Mouse (Mus musculus) heart, adult 2 months (tissue): Measurements from ENCODE around the gene Nlgn2. TPM values are rescaled to one million over a fixed set of nuclear protein-coding genes. Genes with fewer than 3 reads are reported as not detected.

Experiments used
- DNase-seq, 2 experiments: peaks; one replicate each; pipeline ENCODE4 v3.0.0; 2021
- H3K27ac ChIP-seq: fragments of 200-600 bp; 2 replicates; pipeline ENCODE4 v1.8.1; 2022
- H3K27me3 ChIP-seq: fragments of 200-500 bp; 2 replicates; pipeline ENCODE4 v1.6.1; 2012; ENCODE audit warnings: mild to moderate bottlenecking, low read length, inconsistent platforms, mixed read lengths; ENCODE audit not compliant: control insufficient read depth, insufficient read depth
- H3K36me3 ChIP-seq: fragments of 200-500 bp; 2 replicates; pipeline ENCODE4 v1.6.1; 2012; ENCODE audit warnings: low read length, inconsistent platforms; ENCODE audit not compliant: control insufficient read depth, insufficient read depth
- H3K4me1 ChIP-seq: fragments of 200-500 bp; 2 replicates; pipeline ENCODE4 v1.6.1; 2011; ENCODE audit warnings: low read length; ENCODE audit not compliant: control insufficient read depth, insufficient read depth
- H3K4me3 ChIP-seq: fragments of 200-600 bp; 2 replicates; pipeline ENCODE4 v1.8.1; 2022
- H3K79me2 ChIP-seq: fragments of 200-500 bp; replicated peaks from 2 replicates; pipeline ENCODE4 v1.6.1; 2012; ENCODE audit warnings: mild to moderate bottlenecking, inconsistent platforms, low read length, moderate library complexity, mixed read lengths; ENCODE audit not compliant: control insufficient read depth, insufficient read depth
- H3K9ac ChIP-seq: fragments of 200-500 bp; 2 replicates; pipeline ENCODE4 v1.6.1; 2012; ENCODE audit warnings: low read depth, mild to moderate bottlenecking, control low read depth, inconsistent platforms, low read length, mixed read lengths
- CTCF ChIP-seq: fragments of 200-600 bp; IDR thresholded peaks from 2 replicates; pipeline ENCODE4 v1.8.1; 2022; ENCODE audit warnings: antibody characterized with exemption, mild to moderate bottlenecking, moderate library complexity
- EP300 ChIP-seq: fragments of 200-500 bp; IDR thresholded peaks from 2 replicates; pipeline ENCODE4 v1.6.1; 2011; ENCODE audit warnings: low read depth, low read length, control low read depth; ENCODE audit not compliant: insufficient read depth
- POLR2A ChIP-seq: fragments of 200-500 bp; IDR thresholded peaks from 2 replicates; pipeline ENCODE4 v1.6.1; 2011; ENCODE audit warnings: mild to moderate bottlenecking, low read depth, low read length, control low read depth; ENCODE audit not compliant: insufficient read depth
- WGBS: fragments of 180-500 bp; shearing (Covaris S2); methylation state at CpG from one replicate; pipeline ENCODE4 v1.1.7; 2018; 5-methylcytosine and 5-hydroxymethylcytosine counted together
- intact Hi-C: fragments of 180-260 bp; cut with DNase I; formaldehyde crosslinking; loops from one replicate; pipeline ENCODE4 v1.15.1; 2025
- polyA plus RNA-seq: library from polyadenylated mRNA; depleted of rRNA; stranded (reverse); fragments of >200 nt; gene quantifications from 2 replicates; pipeline ENCODE4 v1.2.3, GENCODE M21; 2012
- total RNA-seq, 2 experiments: library from RNA; stranded (reverse); gene quantifications; 2 replicates each; pipeline ENCODE4 v1.2.3; 2021

The Nlgn2 gene
- total and polyA plus RNA-seq, 3 experiments = 3.4 to 6.7 (median 5.0) TPM

- peak; percentile 31 to 40 for DNase-seq
- H3K27me3 ChIP-seq = no peaks in the 10 kb centered on the region
- no peak overlapping the region for H3K9ac ChIP-seq
- peaks cover 4% of the 10 kb centered on the region; the same call in 1 of the 2 replicates for H3K4me1 ChIP-seq
- H3K4me3 ChIP-seq = no peak overlapping the region; the same call in 1 of the 2 replicates
- intact Hi-C loops = no loop called here
- H3K27ac ChIP-seq = no peak overlapping the region
- no peak for TF ChIP-seq CTCF
- TF ChIP-seq POLR2A = no peak
- no peak for TF ChIP-seq EP300
- H3K36me3 ChIP-seq = no peaks in the 10 kb centered on the region
- WGBS = 22% methylated on average over 12 of the region's 12 CpGs
- no peaks in the 10 kb centered on the region for H3K79me2 ChIP-seq
Measured at GRCm38 (mm10) chr11:69804652-69804940, 33.0 kb downstream of the Nlgn2 start.

- no peaks in the 10 kb centered on the region for H3K79me2 ChIP-seq
- TF ChIP-seq POLR2A = no peak
- peak; percentile 94 for TF ChIP-seq CTCF
- peak; percentile 19; the same call in 1 of the 2 replicates for TF ChIP-seq EP300
- H3K27ac ChIP-seq = peak overlapping the region; percentile 73
- 1% methylated on average over 60 of the region's 60 CpGs for WGBS
- peak overlapping the region; percentile 69 for H3K9ac ChIP-seq
- peak overlapping the region; percentile 68 for H3K4me3 ChIP-seq
- no peaks in the 10 kb centered on the region for H3K36me3 ChIP-seq
- no peaks in the 10 kb centered on the region for H3K27me3 ChIP-seq
- peak; percentile 85 to 88 for DNase-seq
- peaks cover 4% of the 10 kb centered on the region; the same call in 1 of the 2 replicates for H3K4me1 ChIP-seq
- intact Hi-C loops = loop anchor here (2.0 kb wide), 4 partner anchors 33 to 73 kb away; partner anchors contain the start of genes Nlgn2 and Polr2a
Measured at GRCm38 (mm10) chr11:69803786-69804651, 33.6 kb downstream of the Nlgn2 start.

DNA sequence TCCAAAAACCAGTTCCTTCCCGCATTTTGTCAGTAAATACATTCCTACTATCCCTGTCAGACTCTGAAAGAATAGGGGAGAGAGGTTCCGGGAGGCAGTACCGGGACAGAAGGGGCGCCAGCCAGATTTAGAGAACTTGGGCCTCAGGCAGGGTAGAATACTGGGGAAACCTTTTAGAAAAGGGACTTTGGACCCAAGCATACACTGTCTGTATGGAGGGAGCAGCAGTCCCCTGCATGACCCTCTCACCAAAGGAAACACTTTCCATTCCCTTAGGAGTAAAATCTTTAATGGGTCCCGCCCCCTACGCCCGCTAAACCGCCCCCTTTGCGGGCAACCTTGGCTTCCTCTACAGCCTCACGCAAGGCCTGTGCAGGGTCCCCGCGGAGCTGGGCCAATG lies 34.3 kb downstream of the Nlgn2 start:
- H3K4me3 ChIP-seq = peak overlapping the region; percentile 68
- no peaks in the 10 kb centered on the region for H3K36me3 ChIP-seq
- no peaks in the 10 kb centered on the region for H3K27me3 ChIP-seq
- no peak for DNase-seq
- H3K27ac ChIP-seq = peak overlapping the region; percentile 73
- 5% methylated on average over 12 of the region's 12 CpGs for WGBS
- no peaks in the 10 kb centered on the region for H3K79me2 ChIP-seq
- intact Hi-C loops = loop anchor here (2.0 kb wide), 4 partner anchors 33 to 73 kb away; partner anchors contain the start of genes Nlgn2 and Polr2a
- TF ChIP-seq EP300 = no peak
- no peak for TF ChIP-seq CTCF
- TF ChIP-seq POLR2A = no peak
- peak overlapping the region; percentile 62 for H3K9ac ChIP-seq
- H3K4me1 ChIP-seq = peaks cover 4% of the 10 kb centered on the region; the same call in 1 of the 2 replicates

DNA sequence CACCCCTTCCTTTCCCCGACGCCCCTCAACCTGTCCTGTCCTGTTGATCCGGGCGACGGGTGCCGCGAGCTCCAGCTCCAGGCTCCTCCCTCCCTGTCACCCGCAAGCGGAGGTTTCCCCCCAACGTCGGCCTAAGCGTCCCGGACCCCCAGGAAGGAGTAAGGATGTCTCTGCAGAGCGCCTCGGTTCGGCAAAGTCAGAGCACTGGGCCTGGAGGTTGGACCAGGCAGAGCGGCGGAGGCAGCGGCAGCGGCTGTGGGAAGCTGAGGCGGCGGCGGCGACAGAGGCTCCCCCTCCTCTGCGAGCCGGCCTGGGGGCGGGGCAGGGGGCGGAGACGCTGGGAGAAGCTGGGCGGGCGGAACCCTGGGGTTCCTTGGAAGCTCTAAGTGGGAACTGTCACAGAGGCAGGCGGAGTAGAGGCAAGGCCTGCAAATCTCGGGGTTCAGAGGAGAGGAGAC lies 34.9 kb downstream of the Nlgn2 start:
- Histone ChIP-seq H3K4me3 (peak overlapping the region; percentile 68), H3K79me2 (no peaks in the 10 kb centered on the region), H3K9ac (peak overlapping the region; percentile 74), H3K4me1 (peaks cover 4% of the 10 kb centered on the region; the same call in 1 of the 2 replicates), H3K36me3 (no peaks in the 10 kb centered on the region), H3K27me3 (no peaks in the 10 kb centered on the region), H3K27ac (peak overlapping the region; percentile 73)
- peak; percentile 92 to 95 for DNase-seq
- TF ChIP-seq CTCF (no peak), POLR2A (peak; percentile 79), EP300 (no peak)
- intact Hi-C loops = loop anchor here (2.0 kb wide), 4 partner anchors 34 to 74 kb away; partner anchors contain the start of genes Nlgn2 and Polr2a
- WGBS = under 1% methylated on average over 33 of the region's 33 CpGs

DNA sequence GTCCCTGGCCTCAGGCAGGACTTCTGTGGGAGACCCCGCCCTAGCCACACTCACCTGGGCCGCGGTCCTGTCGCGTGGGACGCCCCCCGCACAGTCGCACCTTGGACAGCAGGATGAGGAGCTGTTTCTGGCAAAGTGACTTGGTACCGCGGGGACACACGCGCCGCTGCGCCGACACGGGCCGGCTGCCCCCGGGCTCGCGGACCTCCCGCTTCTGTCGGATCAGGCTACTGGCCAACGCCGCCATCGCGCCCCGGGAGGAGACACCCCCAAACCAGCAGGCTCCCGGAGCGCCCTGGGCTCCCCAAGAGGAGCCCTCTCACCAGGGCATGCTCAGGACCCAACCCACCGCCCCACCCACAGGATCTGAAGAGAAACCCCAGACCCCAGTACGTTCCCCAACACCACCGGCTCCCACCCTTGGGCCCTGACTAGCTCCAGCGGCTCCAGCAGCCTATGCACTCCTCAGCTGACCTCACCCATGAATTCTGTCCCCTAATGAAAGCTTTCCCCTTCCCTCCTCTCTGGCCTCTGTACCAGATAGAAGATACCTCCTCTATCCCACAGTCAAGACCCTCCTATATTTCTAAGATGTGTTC lies 36.1 kb downstream of the Nlgn2 start, which contains the start of gene Fgf11:
TSS of gene Fgf11 (minus strand) at position 479 of the 599 bp plus-strand sequence.
- Histone ChIP-seq H3K4me3 (peak within 1 kb of the TSS; percentile 68), H3K9ac (peak within 1 kb of the TSS; percentile 74), H3K79me2 (no peaks in the 10 kb centered on the region), H3K27ac (peak within 1 kb of the TSS; percentile 73), H3K27me3 (no peaks in the 10 kb centered on the region), H3K4me1 (peaks cover 4% of the 10 kb centered on the region; the same call in 1 of the 2 replicates), H3K36me3 (no peaks in the 10 kb centered on the region)
- 4% methylated on average over 33 of the region's 33 CpGs for WGBS
- no peak for DNase-seq
- intact Hi-C loops = no loop called here
- no peak for TF ChIP-seq EP300
- no peak for TF ChIP-seq CTCF
- no peak for TF ChIP-seq POLR2A
